13 mouse cellular contexts compared by ENCODE assay signal in the genomic region with DNA sequence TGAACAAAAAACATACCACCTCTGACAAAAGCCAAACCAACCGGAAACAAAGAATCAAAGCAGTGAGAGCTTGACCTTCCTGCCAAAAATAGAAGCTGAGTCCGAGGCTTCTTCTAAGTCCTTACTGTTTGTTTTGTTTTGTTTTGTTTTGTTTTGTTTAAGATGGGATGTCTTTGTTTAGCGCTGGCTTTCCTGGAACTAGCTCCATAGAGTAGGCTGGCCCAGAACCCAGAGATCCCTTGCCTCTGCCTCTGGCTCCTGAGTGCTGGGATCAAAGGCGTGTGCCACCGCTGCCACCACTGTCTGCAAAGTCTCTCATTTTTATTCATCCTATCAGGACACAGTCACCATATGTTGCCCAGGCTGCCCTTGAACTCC. TPM values are rescaled to one million over a fixed set of nuclear protein-coding genes. Genes with fewer than 3 reads are reported as not detected.
DNase-seq lines count a peak whose midpoint lies in the region; ATAC-seq and TF ChIP-seq lines count a peak whose summit lies in the region.
"Had no signal": no experiment of that assay in that cellular context is flagged by ENCODE, and none has a peak within 500 bp of the region (broad histone marks: within the 10 kb centered on the region; RNA-seq: fewer than 3 reads in every experiment).

No protein-coding gene starts in this region.

- H3K27ac ChIP-seq in heart, embryonic 12.5 days (ENCODE audit: poor library complexity, severe bottlenecking) = peak overlapping the region; percentile 88
- peak overlapping the region; percentile 98 for H3K27ac ChIP-seq in left cerebral cortex, adult 2 months
- H3K27ac ChIP-seq in cortical plate, adult 2 months (ENCODE audit: insufficient read depth, low read length) = peak overlapping the region; percentile 91
- peak overlapping the region; percentile 16; the same call in 1 of the 2 replicates for H3K27ac ChIP-seq in liver, embryonic 16.5 days (ENCODE audit: low read length)

- no peak overlapping the region; the same call in 1 of the 2 replicates for H3K4me2 ChIP-seq in heart, embryonic 12.5 days
- H3K4me2 ChIP-seq in liver, embryonic 16.5 days (ENCODE audit: low read depth, low read length) = no peak overlapping the region

- TF ChIP-seq POLR2A in cortical plate, adult 2 months (IDR thresholded peaks at IDR 0.05; ENCODE audit: extremely low read depth, insufficient read depth, low read length) = no peak

- no peak overlapping the region for H3K9ac ChIP-seq in heart, embryonic 12.5 days
- no peak overlapping the region for H3K9ac ChIP-seq in liver, embryonic 16.5 days (ENCODE audit: low read depth, low read length)
- H3K9ac ChIP-seq: limb, embryonic 15.5 days had no signal

- H3K27me3 ChIP-seq in heart, embryonic 12.5 days (replicated peaks) = no peaks in the 10 kb centered on the region
- H3K27me3 ChIP-seq in liver, embryonic 16.5 days (ENCODE audit: control insufficient read depth, insufficient read depth, low read depth, low read length) = no peaks in the 10 kb centered on the region
- H3K27me3 ChIP-seq: limb, embryonic 15.5 days had no signal

- H3K36me3 ChIP-seq in heart, embryonic 12.5 days = no peaks in the 10 kb centered on the region
- no peaks in the 10 kb centered on the region for H3K36me3 ChIP-seq in liver, embryonic 16.5 days (ENCODE audit: control insufficient read depth, insufficient read depth)
- H3K36me3 ChIP-seq: limb, embryonic 15.5 days had no signal

- no peak for DNase-seq in heart, adult 11 months
- DNase-seq in left cerebral cortex, adult 2 months (ENCODE audit: extremely low spot score in 1 of 2, low spot score in 2 of 2) = no peak
- DNase-seq in left cerebral cortex, postnatal 4 days = no peak
- no peak for DNase-seq in layer of hippocampus, adult 8-10 months (ENCODE audit: low spot score in 2 of 2)
- DNase-seq: cerebellum, adult 9-11 months; gastrocnemius, adult 2 months; retina, postnatal 1 day had no signal

- no peak for TF ChIP-seq CTCF in left cerebral cortex, adult 2 months (IDR thresholded peaks at IDR 0.05)
- TF ChIP-seq CTCF in cortical plate, adult 2 months (IDR thresholded peaks at IDR 0.05; ENCODE audit: extremely low read depth, insufficient read depth, low read length) = no peak

- ATAC-seq in heart, embryonic 12.5 days (ENCODE audit: insufficient number of reproducible peaks, low FRiP score) = no peak
- no peak for ATAC-seq in liver, embryonic 16.5 days (ENCODE audit: low read depth)
- no peak for ATAC-seq in activated CD4-positive, CD25-positive, alpha-beta regulatory T cell, adult 4 months

- H3K4me1 ChIP-seq in heart, embryonic 12.5 days (replicated peaks) = peaks cover 49% of the 10 kb centered on the region
- H3K4me1 ChIP-seq in cortical plate, adult 2 months (ENCODE audit: control insufficient read depth, insufficient read depth, low read length) = peaks cover 8% of the 10 kb centered on the region; the same call in 1 of the 2 replicates
- peaks cover 45% of the 10 kb centered on the region for H3K4me1 ChIP-seq in liver, embryonic 16.5 days (ENCODE audit: control insufficient read depth, low read depth, low read length)

- 0 out of 2 replicates have a peak, but pooled peaks cover under 1% of the 10 kb centered on the region for H3K9me3 ChIP-seq in heart, embryonic 12.5 days (replicated peaks)
- H3K9me3 ChIP-seq in liver, embryonic 16.5 days (replicated peaks; ENCODE audit: control insufficient read depth, low read length) = no peaks in the 10 kb centered on the region
- H3K9me3 ChIP-seq: limb, embryonic 15.5 days had no signal

- intact Hi-C loops in left cerebral cortex, adult 2 months (cut with DNase I) = no loop called here
- intact Hi-C loops in left cerebral cortex, postnatal 4 days (cut with DNase I) = no loop called here

- WGBS in heart, embryonic 12.5 days = 66% methylated on average over 5 of the region's 5 CpGs
- 57% methylated on average over 5 of the region's 5 CpGs for WGBS in liver, embryonic 16.5 days (ENCODE audit: insufficient replicate concordance)

- no peak overlapping the region for H3K4me3 ChIP-seq in heart, embryonic 12.5 days
- H3K4me3 ChIP-seq in left cerebral cortex, adult 2 months = no peak overlapping the region
- no peak overlapping the region for H3K4me3 ChIP-seq in cortical plate, adult 2 months (ENCODE audit: insufficient read depth, low read length)
- no peak overlapping the region for H3K4me3 ChIP-seq in liver, embryonic 16.5 days (ENCODE audit: low read depth, low read length)
- H3K4me3 ChIP-seq: erythroblast, embryonic 14.5 days; limb, embryonic 15.5 days had no signal

RNA-seq across cellular contexts. Expression of a gene that starts 1.0 kb away (rescaled TPM):
- 12.3 and 12.9 TPM in 2 replicates for polyA plus RNA-seq in heart, embryonic 12.5 days (2016; fragmentation: Nextera tagmentation; extraction: Ambion mirVana)
- total RNA-seq in left cerebral cortex, adult 2 months (2021) = 10 to 100 TPM; 69.3 to 77.9 TPM
- total RNA-seq in left cerebral cortex, postnatal 4 days (2021) = 10 to 100 TPM; 30.7 to 31.7 TPM
- polyA plus RNA-seq in cortical plate, adult 2 months (2012; rRNA removed) = 78.7 and 81.5 TPM in 2 replicates
- 8.4 and 8.8 TPM in 2 replicates for polyA plus RNA-seq in liver, embryonic 16.5 days (2015; fragmentation: Nextera tagmentation; extraction: Ambion mirVana)
- polyA plus RNA-seq in activated CD4-positive, CD25-positive, alpha-beta regulatory T cell, adult 4 months (2017; shearing (Covaris generic)) = 10 to 100 TPM; 23.9 to 27.1 TPM
- total RNA-seq in layer of hippocampus, adult 8-10 months (2022) = 10 to 100 TPM; 55.4 to 75.1 (median 63.4) TPM
- polyA plus RNA-seq: erythroblast, embryonic 14.5 days had no signal

RNA-seq across cellular contexts. Expression of a gene that starts 15.3 kb away (rescaled TPM):
- 11.4 and 12.0 TPM in 2 replicates for polyA plus RNA-seq in heart, embryonic 12.5 days (2016; fragmentation: Nextera tagmentation; extraction: Ambion mirVana)
- total RNA-seq in left cerebral cortex, adult 2 months (2021) = under 1 TPM; 0.54 to 0.63 TPM
- 1 to 10 TPM; 1.4 to 1.8 TPM for total RNA-seq in left cerebral cortex, postnatal 4 days (2021)
- polyA plus RNA-seq in cortical plate, adult 2 months (2012; rRNA removed) = 0.23 and 0.31 TPM in 2 replicates
- 13.7 and 16.5 TPM in 2 replicates for polyA plus RNA-seq in liver, embryonic 16.5 days (2015; fragmentation: Nextera tagmentation; extraction: Ambion mirVana)
- 1 to 10 TPM in 1 of 2 experiments, under 1 TPM in 1; 0.70 to 3.2 TPM for polyA plus RNA-seq in activated CD4-positive, CD25-positive, alpha-beta regulatory T cell, adult 4 months (2017; shearing (Covaris generic))
- total RNA-seq in layer of hippocampus, adult 8-10 months (2022) = under 1 TPM in 3 of 4 experiments, not detected in 1; 0.25 to 0.85 (median 0.33) TPM
- total RNA-seq: gastrocnemius, adult 2 months had no signal

RNA-seq across cellular contexts. Expression of a gene that starts 27.4 kb away (rescaled TPM):
- 924 and 950 TPM in 2 replicates for polyA plus RNA-seq in heart, embryonic 12.5 days (2016; fragmentation: Nextera tagmentation; extraction: Ambion mirVana)
- total RNA-seq in left cerebral cortex, adult 2 months (2021) = 1,000 to 10,000 TPM in 1 of 2 experiments, 100 to 1,000 TPM in 1; 990 to 1,034 TPM
- total RNA-seq in left cerebral cortex, postnatal 4 days (2021) = 1,000 to 10,000 TPM; 3,425 to 3,590 TPM
- polyA plus RNA-seq in cortical plate, adult 2 months (2012; rRNA removed) = 901 and 956 TPM in 2 replicates
- polyA plus RNA-seq in liver, embryonic 16.5 days (2015; fragmentation: Nextera tagmentation; extraction: Ambion mirVana) = 360 and 407 TPM in 2 replicates
- 100 to 1,000 TPM; 262 to 341 TPM for polyA plus RNA-seq in activated CD4-positive, CD25-positive, alpha-beta regulatory T cell, adult 4 months (2017; shearing (Covaris generic))
- total RNA-seq in layer of hippocampus, adult 8-10 months (2022) = 100 to 1,000 TPM; 367 to 422 (median 391) TPM

RNA-seq across cellular contexts. Expression of a gene that starts 39.7 kb away (rescaled TPM):
- 151 and 156 TPM in 2 replicates for polyA plus RNA-seq in heart, embryonic 12.5 days (2016; fragmentation: Nextera tagmentation; extraction: Ambion mirVana)
- total RNA-seq in left cerebral cortex, adult 2 months (2021) = 10 to 100 TPM; 60.6 to 66.1 TPM
- total RNA-seq in left cerebral cortex, postnatal 4 days (2021) = 100 to 1,000 TPM in 1 of 2 experiments, 10 to 100 TPM in 1; 99.4 to 102 TPM
- 111 and 118 TPM in 2 replicates for polyA plus RNA-seq in cortical plate, adult 2 months (2012; rRNA removed)
- polyA plus RNA-seq in liver, embryonic 16.5 days (2015; fragmentation: Nextera tagmentation; extraction: Ambion mirVana) = 36.2 and 36.4 TPM in 2 replicates
- 10 to 100 TPM; 86.0 to 87.7 TPM for polyA plus RNA-seq in activated CD4-positive, CD25-positive, alpha-beta regulatory T cell, adult 4 months (2017; shearing (Covaris generic))
- total RNA-seq in layer of hippocampus, adult 8-10 months (2022) = 10 to 100 TPM; 65.9 to 74.2 (median 67.9) TPM

RNA-seq across cellular contexts. Expression of a gene that starts 56.4 kb away (rescaled TPM):
- 31.7 and 31.9 TPM in 2 replicates for polyA plus RNA-seq in heart, embryonic 12.5 days (2016; fragmentation: Nextera tagmentation; extraction: Ambion mirVana)
- total RNA-seq in left cerebral cortex, adult 2 months (2021) = 10 to 100 TPM; 22.2 to 23.2 TPM
- 10 to 100 TPM; 30.2 to 30.4 TPM for total RNA-seq in left cerebral cortex, postnatal 4 days (2021)
- 19.0 and 20.4 TPM in 2 replicates for polyA plus RNA-seq in cortical plate, adult 2 months (2012; rRNA removed)
- 1.3 TPM in 2 replicates for polyA plus RNA-seq in liver, embryonic 16.5 days (2015; fragmentation: Nextera tagmentation; extraction: Ambion mirVana)
- polyA plus RNA-seq in activated CD4-positive, CD25-positive, alpha-beta regulatory T cell, adult 4 months (2017; shearing (Covaris generic)) = under 1 TPM in 1 of 2 experiments, not detected in 1; 0.48 TPM
- total RNA-seq in layer of hippocampus, adult 8-10 months (2022) = 10 to 100 TPM; 18.4 to 22.8 (median 21.2) TPM

Comparison
In these comparisons a context has a peak if more than half of its experiments do, and no peak if none do; other contexts are left out.
1. H3K27ac ChIP-seq: peak in every context shown above with its lines; median percentile 98 in left cerebral cortex, adult 2 months; 91 in cortical plate, adult 2 months; 88 in heart, embryonic 12.5 days; 16 in liver, embryonic 16.5 days.